Mouse (Mus musculus) midbrain, embryonic 10.5 days (tissue): ENCODE measurements around the gene Alkbh6. TPM values are rescaled to one million over a fixed set of nuclear protein-coding genes. Genes with fewer than 3 reads are reported as not detected.

Experiments used
- DNase-seq: peaks from one replicate; pipeline ENCODE4 v3.0.0-alpha.2; 2017; ENCODE audit warnings: low spot score
- H3K27ac ChIP-seq: fragments of 300-500 bp; sonication (generic); replicated peaks from 2 replicates; pipeline ENCODE4 v1.5.1; 2016; ENCODE audit warnings: mild to moderate bottlenecking
- H3K27me3 ChIP-seq: fragments of 300-500 bp; sonication (generic); 2 replicates; pipeline ENCODE4 v1.6.1; 2016; ENCODE audit warnings: low read depth, mild to moderate bottlenecking; ENCODE audit not compliant: poor library complexity, severe bottlenecking
- H3K36me3 ChIP-seq: fragments of 300-500 bp; sonication (generic); 2 replicates; pipeline ENCODE4 v1.6.1; 2016; ENCODE audit warnings: mild to moderate bottlenecking, moderate library complexity
- H3K4me1 ChIP-seq: fragments of 300-500 bp; sonication (generic); 2 replicates; pipeline ENCODE4 v1.6.1; 2016
- H3K4me3 ChIP-seq: fragments of 300-500 bp; sonication (generic); 2 replicates; pipeline ENCODE4 v1.5.1; 2016; ENCODE audit warnings: mild to moderate bottlenecking, moderate library complexity
- H3K9me3 ChIP-seq: fragments of 300-500 bp; sonication (generic); replicated peaks from 2 replicates; pipeline ENCODE4 v1.6.1; 2016; ENCODE audit warnings: mild to moderate bottlenecking
- WGBS: fragments of 180-500 bp; shearing (Covaris S2); methylation state at CpG from one replicate; pipeline ENCODE4 v1.1.7; 2016; 5-methylcytosine and 5-hydroxymethylcytosine counted together
- polyA plus RNA-seq: library from polyadenylated mRNA; unstranded; fragments of >200 nt; fragmentation: Nextera tagmentation; extraction: Ambion mirVana; gene quantifications from 2 replicates; pipeline ENCODE4 v1.2.1, GENCODE M21; 2016

The Alkbh6 gene
- polyA plus RNA-seq, 1 experiment from 2014 or later, result 95.4 TPM

- 78% methylated on average over 3 of the region's 3 CpGs for WGBS
- peak within 1 kb of the TSS; percentile 88 for H3K27ac ChIP-seq
- 0 out of 2 replicates have a peak, but pooled peaks cover 5% of the 10 kb centered on the region for H3K27me3 ChIP-seq
- DNase-seq, result no peak
- no peaks in the 10 kb centered on the region for H3K9me3 ChIP-seq
- H3K4me3 ChIP-seq, result peak within 1 kb of the TSS; percentile 77
- peaks cover 23% of the 10 kb centered on the region for H3K4me1 ChIP-seq
- no peaks in the 10 kb centered on the region for H3K36me3 ChIP-seq
Observed at GRCm38 (mm10) chr7:30323795-30324194, 15.3 kb downstream of the Alkbh6 start, which contains the start of gene Sdhaf1. Gene Sdhaf1 (minus strand): TSS chr7:30323895.

- no peaks in the 10 kb centered on the region for H3K9me3 ChIP-seq
- H3K27me3 ChIP-seq, result 0 out of 2 replicates have a peak, but pooled peaks cover 5% of the 10 kb centered on the region
- peaks cover 23% of the 10 kb centered on the region for H3K4me1 ChIP-seq
- no peak overlapping the region for H3K27ac ChIP-seq
- WGBS, result 80% methylated on average over 5 of the region's 5 CpGs
- no peaks in the 10 kb centered on the region for H3K36me3 ChIP-seq
- H3K4me3 ChIP-seq, result no peak overlapping the region
- no peak for DNase-seq
Observed at GRCm38 (mm10) chr7:30324300-30324944, 15.9 kb downstream of the Alkbh6 start.

- Histone ChIP-seq H3K27ac (no peak overlapping the region), H3K9me3 (no peaks in the 10 kb centered on the region), H3K4me1 (peaks cover 23% of the 10 kb centered on the region), H3K27me3 (0 out of 2 replicates have a peak, but pooled peaks cover 5% of the 10 kb centered on the region), H3K36me3 (no peaks in the 10 kb centered on the region), H3K4me3 (no peak overlapping the region)
- DNase-seq, result peak; percentile 48
- 40% methylated on average over 2 of the region's 2 CpGs for WGBS
Observed at GRCm38 (mm10) chr7:30325364-30325763, 16.8 kb downstream of the Alkbh6 start.

- Histone ChIP-seq H3K27ac (no peak overlapping the region), H3K36me3 (no peaks in the 10 kb centered on the region), H3K27me3 (0 out of 2 replicates have a peak, but pooled peaks cover 5% of the 10 kb centered on the region), H3K9me3 (no peaks in the 10 kb centered on the region), H3K4me3 (no peak overlapping the region), H3K4me1 (peaks cover 19% of the 10 kb centered on the region)
- DNase-seq, result no peak
Observed at GRCm38 (mm10) chr7:30326427-30326826, 17.9 kb downstream of the Alkbh6 start.

GRCm38 (mm10) chr7:30327140-30327539 lies 18.6 kb downstream of the Alkbh6 start:
- Histone ChIP-seq H3K9me3 (no peaks in the 10 kb centered on the region), H3K4me3 (no peak overlapping the region), H3K27ac (no peak overlapping the region), H3K4me1 (peaks cover 24% of the 10 kb centered on the region), H3K27me3 (0 out of 2 replicates have a peak, but pooled peaks cover 5% of the 10 kb centered on the region), H3K36me3 (no peaks in the 10 kb centered on the region)
- 69% methylated on average over 15 of the region's 15 CpGs for WGBS
- DNase-seq, result no peak

- DNase-seq, result no peak
- H3K27me3 ChIP-seq, result peaks cover 15% of the 10 kb centered on the region; the same call in 1 of the 2 replicates
- H3K4me3 ChIP-seq, result no peak overlapping the region
- 60% methylated on average over 10 of the region's 10 CpGs for WGBS
- no peak overlapping the region for H3K27ac ChIP-seq
- H3K4me1 ChIP-seq, result peaks cover 18% of the 10 kb centered on the region
- H3K9me3 ChIP-seq, result no peaks in the 10 kb centered on the region
- H3K36me3 ChIP-seq, result no peaks in the 10 kb centered on the region
Observed at GRCm38 (mm10) chr7:30328379-30328778, 19.9 kb downstream of the Alkbh6 start.

GRCm38 (mm10) chr7:30331887-30332286 lies 23.4 kb downstream of the Alkbh6 start:
- DNase-seq, result peak; percentile 86
- peaks cover 41% of the 10 kb centered on the region for H3K27me3 ChIP-seq
- H3K9me3 ChIP-seq, result no peaks in the 10 kb centered on the region
- H3K27ac ChIP-seq, result no peak overlapping the region
- 6% methylated on average over 13 of the region's 13 CpGs for WGBS
- H3K4me3 ChIP-seq, result peak overlapping the region; percentile 34
- H3K36me3 ChIP-seq, result no peaks in the 10 kb centered on the region
- H3K4me1 ChIP-seq, result peaks cover 18% of the 10 kb centered on the region

GRCm38 (mm10) chr7:30332622-30333259 lies 24.2 kb downstream of the Alkbh6 start:
- H3K4me3 ChIP-seq, result no peak overlapping the region
- peaks cover 15% of the 10 kb centered on the region for H3K4me1 ChIP-seq
- 71% methylated on average over 18 of the region's 18 CpGs for WGBS
- H3K9me3 ChIP-seq, result no peaks in the 10 kb centered on the region
- H3K36me3 ChIP-seq, result no peaks in the 10 kb centered on the region
- H3K27ac ChIP-seq, result no peak overlapping the region
- DNase-seq, result no peak
- H3K27me3 ChIP-seq, result peaks cover 37% of the 10 kb centered on the region

GRCm38 (mm10) chr7:30333436-30333835 lies 24.9 kb downstream of the Alkbh6 start:
- no peaks in the 10 kb centered on the region for H3K9me3 ChIP-seq
- H3K4me1 ChIP-seq, result peaks cover 15% of the 10 kb centered on the region
- no peaks in the 10 kb centered on the region for H3K36me3 ChIP-seq
- peaks cover 37% of the 10 kb centered on the region for H3K27me3 ChIP-seq
- 77% methylated on average over 4 of the region's 4 CpGs for WGBS
- no peak overlapping the region for H3K4me3 ChIP-seq
- H3K27ac ChIP-seq, result no peak overlapping the region
- no peak for DNase-seq

- no peaks in the 10 kb centered on the region for H3K36me3 ChIP-seq
- DNase-seq, result no peak
- 63% methylated on average over 5 of the region's 5 CpGs for WGBS
- H3K27ac ChIP-seq, result no peak overlapping the region
- no peaks in the 10 kb centered on the region for H3K9me3 ChIP-seq
- no peak overlapping the region for H3K4me3 ChIP-seq
- peaks cover 37% of the 10 kb centered on the region for H3K27me3 ChIP-seq
- H3K4me1 ChIP-seq, result peaks cover 13% of the 10 kb centered on the region
Observed at GRCm38 (mm10) chr7:30334563-30334962, 26.0 kb downstream of the Alkbh6 start.

GRCm38 (mm10) chr7:30335688-30336087 lies 27.2 kb downstream of the Alkbh6 start:
- whole genome bisulfite sequencing, result 82% methylated on average over 6 of the region's 6 CpGs

GRCm38 (mm10) chr7:30336384-30336783 lies 27.9 kb downstream of the Alkbh6 start:
- 4% methylated on average over 9 of the region's 9 CpGs for WGBS
- Histone ChIP-seq H3K4me1 (peaks cover 9% of the 10 kb centered on the region), H3K27ac (no peak overlapping the region), H3K36me3 (no peaks in the 10 kb centered on the region), H3K27me3 (peaks cover 37% of the 10 kb centered on the region), H3K9me3 (no peaks in the 10 kb centered on the region), H3K4me3 (no peak overlapping the region)
- peak; percentile 85 for DNase-seq

More at GRCm38 (mm10) chr7:30335688-30336087, 27.2 kb downstream of the Alkbh6 start:
- H3K27me3 ChIP-seq, result peaks cover 37% of the 10 kb centered on the region
- no peak for DNase-seq
- no peak overlapping the region for H3K27ac ChIP-seq
- H3K4me3 ChIP-seq, result no peak overlapping the region
- H3K4me1 ChIP-seq, result peaks cover 13% of the 10 kb centered on the region
- H3K36me3 ChIP-seq, result no peaks in the 10 kb centered on the region
- H3K9me3 ChIP-seq, result no peaks in the 10 kb centered on the region

GRCm38 (mm10) chr7:30339432-30340109 lies 31.1 kb downstream of the Alkbh6 start:
- 77% methylated on average over 5 of the region's 5 CpGs for WGBS
- Histone ChIP-seq H3K9me3 (no peaks in the 10 kb centered on the region), H3K36me3 (no peaks in the 10 kb centered on the region), H3K4me1 (no peaks in the 10 kb centered on the region), H3K27me3 (peaks cover 15% of the 10 kb centered on the region), H3K4me3 (no peak overlapping the region), H3K27ac (no peak overlapping the region)
- DNase-seq, result no peak
